Mouse (Mus musculus) erythroblast, adult 5-6 weeks (primary cell): Measurements from ENCODE around the gene Ercc6l2. TPM values are rescaled to one million over a fixed set of nuclear protein-coding genes. Genes with fewer than 3 reads are reported as not detected.

Source experiments
- ATAC-seq: replicated peaks from 2 replicates; pipeline ENCODE4 v1.8.0; 2016; ENCODE audit warnings: moderate number of reproducible peaks, mild to moderate bottlenecking, moderate TSS enrichment, inconsistent platforms; ENCODE audit not compliant: poor library complexity, low FRiP score, severe bottlenecking
- total RNA-seq, 2 experiments: library from RNA; stranded (forward) in 1 of 2; stranded (reverse) in 1 of 2; fragments of 150-400 nt in 1 of 2; fragments of 200-764, 138-1000 nt in 1 of 2; gene quantifications; 2 replicates each; pipeline versions ENCODE4 v1.2.3 to v1.2.4; 2015 to 2017; ENCODE audit warnings: low replicate concordance in 2 of 2

The Ercc6l2 gene
- total RNA-seq, 2 experiments from 2014 or later, result 19.5 to 22.5 TPM

GRCm38 (mm10) chr13:63879105-63879863, 64.2 kb downstream of the Ercc6l2 start:
- no peak for ATAC-seq

DNA sequence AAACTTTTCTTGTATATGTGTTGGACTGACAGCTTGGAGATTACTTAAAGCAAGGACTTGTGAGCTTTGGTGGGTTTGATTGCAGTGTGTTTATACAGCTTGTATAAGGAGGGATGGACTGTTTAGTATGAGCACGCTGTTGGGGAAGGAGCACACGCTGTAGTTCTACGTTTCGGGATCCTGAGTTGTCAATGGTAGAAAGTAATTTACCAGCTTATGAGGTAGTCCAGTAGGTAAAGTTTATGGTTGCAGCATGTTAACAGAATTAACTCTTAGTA, 64.8 kb downstream of the Ercc6l2 start:
- no peak for ATAC-seq

DNA sequence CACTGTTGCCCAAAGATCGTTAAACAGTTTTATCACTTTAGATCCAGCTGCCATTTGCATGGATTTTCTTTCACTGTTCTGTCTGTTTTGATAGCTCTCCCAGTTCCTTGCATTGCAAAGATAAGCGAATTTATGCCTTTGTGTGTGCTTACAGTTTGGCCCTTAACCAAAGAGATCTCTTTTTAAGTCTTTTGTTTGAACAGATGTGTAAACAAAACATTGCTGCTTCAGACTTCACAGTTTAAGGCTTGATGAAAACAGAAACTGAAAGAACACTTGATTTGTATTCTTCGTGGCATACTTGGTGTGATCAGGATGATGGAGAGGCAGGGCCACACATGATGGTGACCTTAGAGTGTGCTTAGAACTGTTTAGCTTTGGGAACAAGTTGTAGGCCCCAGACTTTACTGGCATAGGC, 70.5 kb downstream of the Ercc6l2 start:
- no peak; the same call in 1 of the 2 replicates for ATAC-seq

GRCm38 (mm10) chr13:63886429-63887052, 71.5 kb downstream of the Ercc6l2 start:
- no peak for ATAC-seq

- ATAC-seq, result 0 out of 2 replicates have a peak, but pooled peaks have one; percentile 28
These were observed 85.8 kb downstream of the Ercc6l2 start for GRCm38 (mm10) chr13:63900679-63901302.

GRCm38 (mm10) chr13:63901303-63901713, 86.3 kb downstream of the Ercc6l2 start:
- ATAC-seq, result peak; percentile 45

DNA sequence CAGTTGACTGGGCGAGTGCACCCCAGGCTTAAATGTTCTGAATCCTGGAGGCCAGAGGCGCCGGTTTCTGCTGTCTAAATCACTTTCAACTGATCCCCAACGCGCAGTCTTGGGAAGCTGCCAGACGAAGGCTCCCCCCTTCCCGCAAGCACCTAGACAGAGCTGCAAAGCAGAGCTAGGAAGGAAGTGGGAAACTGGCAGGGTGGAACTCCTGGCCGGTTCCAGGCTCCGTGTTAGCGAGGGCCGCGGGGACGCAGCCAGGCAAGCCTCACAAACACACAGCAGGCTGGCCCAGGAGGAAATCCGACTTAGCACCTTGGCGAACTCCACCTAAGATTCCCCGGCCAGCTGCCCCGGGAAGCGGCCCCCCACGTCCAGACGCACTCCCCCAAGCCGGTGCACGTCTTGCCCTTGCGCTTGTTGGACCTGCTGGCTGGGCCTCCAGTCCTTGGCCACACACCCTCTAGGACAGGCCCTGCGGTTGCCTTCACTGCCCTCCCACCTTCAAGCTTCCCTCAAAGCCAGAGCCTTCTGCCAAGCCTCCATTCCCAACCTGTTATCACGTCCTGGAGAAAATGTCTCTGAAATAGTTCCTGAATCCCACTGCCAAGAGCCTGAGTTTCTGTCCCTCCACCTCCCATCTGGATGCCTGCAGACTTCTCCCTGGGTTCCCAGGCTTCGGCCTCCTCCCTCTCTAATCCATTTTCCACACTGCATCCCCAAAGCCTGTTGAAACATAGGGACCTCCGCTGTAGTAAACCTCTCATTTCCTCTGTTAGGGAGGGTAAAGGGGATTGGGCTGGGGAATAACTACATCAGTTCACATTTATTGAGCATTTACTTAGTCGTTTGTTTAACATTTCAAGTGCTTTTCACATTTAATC, 86.9 kb downstream of the Ercc6l2 start:
- ATAC-seq, result no peak

DNA sequence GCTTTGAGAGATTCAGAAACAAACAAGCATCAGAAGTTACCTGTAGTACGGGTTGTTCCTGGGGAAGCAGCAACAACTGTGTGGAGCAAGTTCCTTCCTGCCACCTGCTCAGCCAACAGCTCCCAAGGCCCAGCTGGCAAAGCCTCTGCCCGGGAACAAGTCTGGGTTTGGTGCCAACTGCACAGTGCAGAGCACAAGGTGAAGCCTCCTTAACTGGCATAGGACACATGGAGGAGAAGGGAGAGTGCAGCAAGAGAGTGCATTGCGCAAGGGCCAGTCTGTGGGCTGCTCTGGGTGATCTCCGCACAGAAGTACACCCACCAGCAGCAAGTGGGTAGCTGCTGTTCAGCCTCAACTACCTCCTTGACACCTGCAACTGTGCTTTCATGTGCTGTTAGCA, 91.5 kb downstream of the Ercc6l2 start:
- no peak for ATAC-seq

DNA sequence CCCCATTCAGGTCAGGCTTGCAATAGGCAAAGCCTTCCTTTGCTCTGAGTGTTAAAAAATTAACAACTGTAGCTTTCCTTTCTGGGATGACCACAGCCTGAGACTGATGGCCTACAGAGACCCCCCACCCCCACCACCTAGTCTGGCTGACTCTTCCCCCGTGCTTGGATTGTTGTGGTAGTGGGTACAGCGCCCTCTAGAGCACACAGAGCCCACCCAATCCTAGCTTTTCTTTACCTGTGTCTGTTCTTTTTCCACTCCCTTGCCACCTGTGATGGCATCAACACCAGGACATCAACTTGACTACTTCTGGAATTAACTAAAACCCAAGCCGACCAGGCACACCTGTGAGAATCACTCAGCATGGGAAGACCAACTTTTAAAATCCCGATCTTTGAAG, 92.4 kb downstream of the Ercc6l2 start:
- no peak for ATAC-seq

GRCm38 (mm10) chr13:63910141-63910804, 95.2 kb downstream of the Ercc6l2 start:
- no peak for ATAC-seq

DNA sequence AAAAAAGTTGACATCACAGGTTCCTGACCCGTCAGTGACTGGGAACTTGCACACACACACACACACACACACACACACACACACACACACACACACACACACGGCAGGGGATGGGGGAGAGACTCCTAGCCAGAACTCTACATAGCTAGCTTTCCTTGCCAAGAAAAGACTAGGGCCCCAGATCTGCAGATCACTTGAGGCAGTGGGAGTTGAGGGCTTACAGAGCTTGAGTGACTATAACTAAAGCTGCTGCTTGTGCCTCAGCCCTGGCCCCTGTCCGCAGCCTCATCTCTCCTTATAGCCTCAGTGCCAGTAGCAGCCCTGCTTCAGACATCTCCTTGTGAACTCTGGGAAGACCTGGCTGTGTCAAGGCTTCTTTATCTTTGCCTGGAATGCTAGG, 96.6 kb downstream of the Ercc6l2 start:
- ATAC-seq, result no peak

- ATAC-seq, result no peak
These were observed 98.1 kb downstream of the Ercc6l2 start for GRCm38 (mm10) chr13:63913136-63913535.

- ATAC-seq, result no peak
These were observed 100.1 kb downstream of the Ercc6l2 start for GRCm38 (mm10) chr13:63915176-63915575.

GRCm38 (mm10) chr13:63915684-63916083, 100.6 kb downstream of the Ercc6l2 start:
- ATAC-seq, result no peak

- no peak for ATAC-seq
These were observed 101.5 kb downstream of the Ercc6l2 start for GRCm38 (mm10) chr13:63916568-63916967.

GRCm38 (mm10) chr13:63917198-63917767, 102.2 kb downstream of the Ercc6l2 start:
- ATAC-seq, result peak; percentile 67

DNA sequence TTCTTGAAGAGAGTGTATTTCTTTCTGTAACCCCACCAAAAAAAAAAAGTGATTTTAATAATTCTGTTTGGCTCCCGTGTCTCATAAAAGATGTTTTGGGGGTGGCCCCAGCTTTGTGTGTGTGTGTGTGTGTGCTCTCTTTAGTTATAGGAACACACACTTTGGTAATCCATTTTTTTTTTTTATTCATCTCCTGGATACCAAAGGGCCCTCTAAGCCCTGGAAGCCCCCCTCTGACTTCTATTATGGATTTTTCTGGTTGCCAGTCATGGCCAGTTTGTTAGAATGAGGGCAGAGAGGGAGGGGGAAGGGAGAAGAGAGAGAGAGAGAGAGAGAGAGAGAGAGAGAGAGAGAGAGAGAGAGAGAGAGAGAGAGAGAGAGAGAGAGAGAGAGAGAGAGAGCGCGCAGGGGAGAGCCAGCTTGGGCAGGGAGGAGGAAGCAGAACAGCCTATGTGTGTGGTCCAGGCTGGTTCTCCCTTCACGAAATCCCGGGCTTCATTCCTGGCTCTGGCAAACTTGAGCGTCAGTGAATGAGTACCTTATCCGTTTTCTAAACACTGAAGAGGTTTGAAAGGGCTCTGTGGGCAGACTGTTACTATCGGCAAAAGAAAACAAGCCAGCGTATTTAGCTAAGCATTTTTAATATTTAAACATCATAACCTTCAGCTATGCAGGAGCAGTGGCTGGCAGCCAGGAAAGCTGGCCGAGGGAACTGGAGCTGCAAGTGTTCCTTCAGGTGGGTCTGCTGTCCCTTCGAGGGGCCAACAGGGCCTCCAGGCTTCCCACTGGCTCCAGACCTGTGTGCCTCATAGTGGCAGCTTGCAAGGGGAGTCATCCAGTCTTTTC, 103.0 kb downstream of the Ercc6l2 start:
- ATAC-seq, result no peak

DNA sequence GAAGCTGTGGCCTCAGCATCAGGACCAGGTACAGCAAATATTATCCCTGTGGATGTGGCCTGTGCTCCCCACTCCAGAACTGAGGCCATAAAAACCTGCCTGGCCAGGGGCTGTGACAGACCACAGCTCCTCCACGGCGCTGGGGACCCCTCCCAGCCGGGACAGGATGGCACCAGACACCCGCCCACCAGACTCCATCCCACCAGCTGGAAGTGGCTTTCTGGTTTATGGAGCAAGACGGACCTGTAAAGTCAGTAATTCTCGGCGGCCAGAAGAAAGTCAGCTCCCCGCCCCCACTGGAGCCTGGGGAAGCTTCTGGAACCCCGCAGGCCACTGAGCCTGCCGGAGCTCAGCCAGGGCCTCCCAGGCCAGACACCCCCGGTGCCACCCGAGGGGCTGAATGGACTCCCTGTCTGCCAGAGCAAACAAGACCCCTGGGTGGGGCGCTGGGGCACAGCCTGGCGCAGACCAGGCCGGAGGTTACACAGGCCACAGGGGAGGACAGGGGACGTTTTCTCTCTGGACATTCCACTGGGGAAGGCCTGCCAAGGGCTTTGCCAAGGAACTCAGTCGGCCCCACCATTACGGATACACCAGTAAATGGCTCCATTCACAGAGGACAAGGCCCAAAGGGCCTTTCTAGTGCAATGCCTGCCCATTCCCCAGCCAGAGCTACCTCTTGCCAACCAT, 103.8 kb downstream of the Ercc6l2 start:
- ATAC-seq, result no peak
